Mouse (Mus musculus) kidney, adult 2 months (tissue): ENCODE results near the gene Kcne3.

ENCODE experiments used
- CTCF ChIP-seq: fragments of 200-500 bp; conservative IDR thresholded peaks from 2 replicates; pipeline ENCODE4 v1.5.1; 2011; ENCODE audit warnings: low read depth, mild to moderate bottlenecking, control low read depth, low read length, moderate library complexity, mixed read lengths; ENCODE audit not compliant: insufficient read depth, insufficient read length
- POLR2A ChIP-seq: fragments of 200-500 bp; IDR thresholded peaks from one replicate; pipeline ENCODE4 v1.6.1; 2011; ENCODE audit warnings: low read depth, low read length, control low read depth

DNA sequence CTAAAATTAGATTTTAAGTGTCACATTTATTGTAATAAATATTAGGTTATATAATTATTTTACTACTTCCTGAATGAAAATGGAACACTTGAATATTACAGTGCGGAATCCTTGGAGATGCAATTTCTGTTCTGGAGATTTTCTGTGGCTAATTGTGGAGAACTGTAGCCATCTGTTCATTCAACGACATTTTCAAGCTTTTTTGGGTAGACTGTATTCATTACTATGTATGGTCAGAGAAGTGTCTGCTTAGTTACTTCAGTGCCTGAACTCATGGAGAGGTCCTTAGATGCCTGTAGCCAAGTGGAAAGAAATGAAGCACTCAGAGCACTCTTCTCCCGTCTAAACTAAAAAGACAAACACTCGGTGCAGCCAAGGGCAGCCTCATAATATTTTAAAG lies 38.0 kb downstream of the Kcne3 start:
- no peak for TF ChIP-seq CTCF
- no peak for TF ChIP-seq POLR2A
